Mouse (Mus musculus): ENCODE measurements around the gene Plcl2.

DNA sequence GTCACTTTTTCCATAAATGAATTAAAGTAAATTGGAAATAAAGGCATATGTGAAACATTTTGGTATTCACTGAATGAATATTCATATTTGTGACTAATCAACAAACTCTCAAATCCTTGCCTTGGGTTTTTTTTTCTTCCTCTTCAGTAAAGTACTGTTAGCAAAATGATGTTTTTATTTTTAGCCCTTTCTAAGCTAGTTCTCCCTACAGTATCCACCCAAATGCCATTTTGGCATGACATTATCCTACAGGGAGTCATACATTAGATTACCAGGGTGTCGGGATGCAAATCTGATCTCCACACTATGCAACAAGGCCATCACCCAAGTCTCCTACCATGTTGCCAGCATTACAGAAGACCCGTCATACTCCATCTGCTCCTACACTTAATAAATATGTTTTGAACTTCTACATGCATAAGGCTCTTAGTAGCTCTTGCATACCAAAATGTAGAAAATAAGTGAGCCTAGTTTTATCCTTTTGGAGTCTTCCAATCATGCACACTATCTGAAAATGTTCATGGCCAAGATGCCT, 131.9 kb downstream of the Plcl2 start:
- TF ChIP-seq CTCF (IDR thresholded peaks at IDR 0.05; ENCODE audit: insufficient read depth, low read depth, low read length) (no peak), POLR2A (IDR thresholded peaks at IDR 0.05; ENCODE audit: insufficient read depth, low read depth, low read length) (no peak)
